Mouse (Mus musculus): ENCODE data around the gene Tmem223.
A peak's percentile ranks its signal among the peaks of the same experiment; 100 is the strongest.

The Tmem223 gene

DNA sequence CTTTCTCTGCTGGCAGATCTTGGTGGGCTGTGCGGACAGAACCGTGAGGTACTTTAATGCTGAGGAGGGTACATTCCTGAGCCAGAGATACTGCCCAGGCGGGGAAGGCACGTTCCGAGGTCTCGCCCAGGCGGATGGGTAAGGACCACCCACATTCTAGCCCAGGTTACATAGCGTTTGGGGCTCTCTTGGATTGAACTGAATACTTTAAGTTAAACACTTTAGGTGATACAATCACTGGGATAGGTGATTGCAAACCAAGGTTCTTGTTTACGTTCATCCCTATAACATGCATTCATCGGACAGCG is 34.7 kb upstream of the Tmem223 start:
- Histone ChIP-seq H3K27me3 (ENCODE audit: control insufficient read depth, insufficient read depth, low read length, poor library complexity, severe bottlenecking) (no peaks in the 10 kb centered on the region), H3K36me3 (ENCODE audit: control insufficient read depth, insufficient read depth, low read length, poor library complexity, severe bottlenecking) (peaks cover 13% of the 10 kb centered on the region; the same call in 1 of the 2 replicates)
- DNase-seq (ENCODE audit: low read depth, low spot score), result no peak

DNA sequence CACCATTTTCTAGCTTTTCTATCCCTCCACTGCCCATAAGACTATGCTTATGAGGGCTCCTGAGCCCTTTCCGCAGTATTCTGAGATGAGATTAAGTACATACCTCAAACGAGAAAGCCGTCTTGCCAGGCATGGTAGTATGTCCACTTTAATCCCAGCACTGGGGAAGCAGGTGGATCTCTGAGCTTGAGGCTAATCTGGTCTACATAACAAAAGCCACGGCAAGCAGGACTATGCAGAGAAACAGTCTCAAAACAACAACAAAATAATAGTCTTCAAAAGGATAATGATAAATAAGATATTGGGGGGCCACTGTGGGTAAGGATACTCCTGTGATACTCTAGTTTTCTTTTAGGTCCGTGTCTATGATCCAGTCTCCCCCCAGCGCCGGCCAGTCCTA is 31.9 kb upstream of the Tmem223 start:
- no peaks in the 10 kb centered on the region for H3K27me3 ChIP-seq (ENCODE audit: control insufficient read depth, insufficient read depth, low read length, poor library complexity, severe bottlenecking)
- peaks cover 15% of the 10 kb centered on the region; the same call in 1 of the 2 replicates for H3K36me3 ChIP-seq (ENCODE audit: control insufficient read depth, insufficient read depth, low read length, poor library complexity, severe bottlenecking)
- no peak for DNase-seq (ENCODE audit: low read depth, low spot score)

DNA sequence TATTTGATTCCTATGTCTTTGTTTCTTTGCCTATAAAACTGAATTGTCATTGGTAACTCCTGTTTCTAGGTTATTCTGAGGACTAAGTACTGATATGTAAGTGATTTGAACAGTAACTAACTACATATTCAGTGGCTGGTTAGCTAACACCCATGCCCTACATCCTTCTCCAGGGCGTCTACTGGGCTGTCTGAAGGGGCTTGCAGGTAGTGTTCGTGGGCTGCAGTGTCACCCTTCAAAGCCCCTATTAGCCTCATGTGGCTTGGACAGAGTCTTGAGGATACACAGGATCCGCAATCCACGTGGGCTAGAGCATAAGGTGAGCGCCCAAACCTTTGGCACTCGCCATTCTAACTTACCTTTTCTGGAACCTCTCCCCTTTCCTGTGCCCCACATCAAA is 31.1 kb upstream of the Tmem223 start:
- no peak for DNase-seq (ENCODE audit: low read depth, low spot score)
- Histone ChIP-seq H3K36me3 (ENCODE audit: control insufficient read depth, insufficient read depth, low read length, poor library complexity, severe bottlenecking) (peaks cover 17% of the 10 kb centered on the region; the same call in 1 of the 2 replicates), H3K27me3 (ENCODE audit: control insufficient read depth, insufficient read depth, low read length, poor library complexity, severe bottlenecking) (no peaks in the 10 kb centered on the region)

GRCm38 (mm10) chr19:8740603-8741002 is 30.2 kb upstream of the Tmem223 start, which contains the start of gene 1700092M07Rik:
Gene 1700092M07Rik (plus strand): TSS chr19:8740718.
- no peak for DNase-seq (ENCODE audit: low read depth, low spot score)

DNA sequence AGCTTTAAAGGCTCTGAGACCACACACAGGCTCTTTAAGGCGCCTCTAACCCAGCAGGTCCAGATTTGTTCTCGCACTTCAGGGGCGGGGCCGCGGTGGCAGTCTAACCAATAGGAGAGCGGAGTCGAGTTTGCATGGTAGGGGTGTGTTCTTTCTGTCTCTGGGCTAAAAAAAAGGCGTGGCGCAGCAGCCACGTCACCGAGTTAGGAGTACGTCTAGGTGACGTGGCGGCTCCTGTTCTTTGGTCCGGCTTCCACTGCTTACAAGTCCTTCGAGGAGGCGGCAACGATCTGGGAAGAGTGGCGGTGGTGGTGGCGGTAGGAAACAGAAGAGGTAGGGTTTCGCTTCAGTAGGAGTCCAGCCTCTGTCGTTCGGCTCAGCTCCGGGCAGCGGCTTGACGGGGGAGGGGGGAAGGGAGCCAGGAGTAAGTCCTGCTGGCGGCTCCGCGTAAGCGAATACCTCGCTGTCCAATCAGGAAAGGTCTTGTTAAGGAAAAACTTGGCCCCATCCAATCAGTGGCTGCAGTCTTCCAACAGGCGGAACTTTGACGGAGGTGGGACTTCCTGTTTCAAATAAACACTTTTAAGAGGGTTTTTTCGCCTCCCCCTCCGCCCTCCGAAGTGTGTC is 29.4 kb upstream of the Tmem223 start, which contains the start of gene Stx5a:
Gene Stx5a, plus strand, starts transcription at position 171 of the 627 bp plus-strand sequence.
- H3K27me3 ChIP-seq (ENCODE audit: control insufficient read depth, insufficient read depth, low read length, poor library complexity, severe bottlenecking), result no peaks in the 10 kb centered on the region
- peaks cover 24% of the 10 kb centered on the region; the same call in 1 of the 2 replicates for H3K36me3 ChIP-seq (ENCODE audit: control insufficient read depth, insufficient read depth, low read length, poor library complexity, severe bottlenecking)
- DNase-seq (ENCODE audit: low read depth, low spot score), result peak; percentile 97

More at GRCm38 (mm10) chr19:8740603-8741002, 30.2 kb upstream of the Tmem223 start, which contains the start of gene 1700092M07Rik:
- Histone ChIP-seq H3K36me3 (ENCODE audit: control insufficient read depth, insufficient read depth, low read length, poor library complexity, severe bottlenecking) (peaks cover 23% of the 10 kb centered on the region; the same call in 1 of the 2 replicates), H3K27me3 (ENCODE audit: control insufficient read depth, insufficient read depth, low read length, poor library complexity, severe bottlenecking) (no peaks in the 10 kb centered on the region)

DNA sequence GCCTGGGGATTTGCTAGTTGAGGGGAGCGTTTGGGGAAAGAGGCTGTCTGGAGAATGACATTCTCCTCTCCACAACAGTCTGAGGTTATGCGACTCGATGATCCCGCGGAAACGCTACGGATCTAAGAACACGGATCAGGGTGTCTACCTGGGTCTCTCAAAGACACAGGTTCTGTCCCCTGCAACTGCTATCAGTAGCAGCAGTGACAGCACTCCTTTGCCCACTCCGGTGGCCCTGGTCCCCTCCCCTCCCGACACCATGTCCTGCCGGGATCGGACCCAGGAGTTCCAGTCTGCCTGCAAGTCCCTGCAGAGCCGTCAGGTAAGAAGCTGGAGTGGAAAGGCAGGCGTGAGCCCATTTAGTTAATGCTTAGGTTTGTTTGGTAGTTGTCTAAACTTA is 28.6 kb upstream of the Tmem223 start:
- no peak for DNase-seq (ENCODE audit: low read depth, low spot score)
- Histone ChIP-seq H3K36me3 (ENCODE audit: control insufficient read depth, insufficient read depth, low read length, poor library complexity, severe bottlenecking) (peaks cover 24% of the 10 kb centered on the region; the same call in 1 of the 2 replicates), H3K27me3 (ENCODE audit: control insufficient read depth, insufficient read depth, low read length, poor library complexity, severe bottlenecking) (no peaks in the 10 kb centered on the region)

DNA sequence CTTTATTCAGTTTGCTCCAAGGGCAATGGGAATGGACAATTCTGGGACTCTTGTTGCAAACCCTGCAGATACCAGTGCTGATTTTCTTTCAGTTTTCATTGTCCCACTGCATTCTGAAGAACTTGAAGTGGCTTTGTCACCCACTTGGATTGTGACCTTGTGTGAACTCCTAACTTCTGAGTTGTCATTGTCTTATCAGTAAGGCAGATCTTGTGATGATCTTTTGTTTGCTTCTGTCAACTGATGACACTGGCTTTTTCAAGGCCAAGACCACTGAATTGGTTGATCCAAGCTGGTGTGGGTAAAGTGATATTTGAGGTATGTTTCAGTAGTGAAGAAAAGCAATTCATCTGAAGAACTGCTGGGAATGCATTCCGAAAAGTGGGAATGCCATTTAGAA is 25.4 kb upstream of the Tmem223 start:
- H3K36me3 ChIP-seq (ENCODE audit: control insufficient read depth, insufficient read depth, low read length, poor library complexity, severe bottlenecking), result peaks cover 28% of the 10 kb centered on the region
- H3K27me3 ChIP-seq (ENCODE audit: control insufficient read depth, insufficient read depth, low read length, poor library complexity, severe bottlenecking), result no peaks in the 10 kb centered on the region
- no peak for DNase-seq (ENCODE audit: low read depth, low spot score)

DNA sequence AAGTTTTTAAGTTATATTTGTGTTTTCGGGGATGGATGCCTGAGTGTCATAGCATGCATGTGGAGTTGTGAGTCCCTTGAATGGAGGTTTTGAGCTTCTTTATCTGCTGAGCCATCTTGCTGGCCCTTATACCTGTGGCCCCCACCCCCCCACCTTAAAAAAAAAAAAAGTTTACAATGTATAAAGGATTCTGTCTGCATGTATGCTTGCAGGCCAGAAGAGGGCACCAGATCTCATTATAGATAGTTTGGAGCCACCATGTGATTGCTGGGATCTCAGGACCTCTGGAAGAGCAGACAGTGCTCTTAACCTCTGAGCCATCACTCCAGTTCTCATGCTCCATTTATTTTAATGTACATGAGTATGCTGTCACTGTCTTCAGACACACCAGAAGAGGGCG is 23.4 kb upstream of the Tmem223 start:
- DNase-seq (ENCODE audit: low read depth, low spot score), result peak; percentile 29
- H3K27me3 ChIP-seq (ENCODE audit: control insufficient read depth, insufficient read depth, low read length, poor library complexity, severe bottlenecking), result no peaks in the 10 kb centered on the region
- peaks cover 29% of the 10 kb centered on the region for H3K36me3 ChIP-seq (ENCODE audit: control insufficient read depth, insufficient read depth, low read length, poor library complexity, severe bottlenecking)

DNA sequence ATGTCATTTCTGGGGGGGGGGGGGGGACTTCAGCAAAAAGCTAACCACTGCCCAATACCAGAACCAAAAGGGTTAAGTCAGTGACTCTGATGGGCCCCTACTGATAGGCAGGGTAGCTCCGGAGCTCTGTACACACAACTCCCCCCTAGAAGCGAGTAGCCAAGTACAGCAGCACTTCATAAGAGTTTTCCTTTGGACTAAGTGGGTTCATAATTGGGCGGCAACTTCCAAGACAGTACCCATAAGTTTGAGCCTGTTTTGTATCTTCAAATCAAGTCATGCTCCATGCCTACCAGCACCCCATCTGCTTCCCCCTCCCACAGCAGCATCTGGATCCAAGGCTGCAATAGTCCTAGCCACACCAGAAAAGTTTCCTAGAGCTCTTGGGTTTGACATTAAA is 15.1 kb upstream of the Tmem223 start:
- H3K27me3 ChIP-seq (ENCODE audit: control insufficient read depth, insufficient read depth, low read length, poor library complexity, severe bottlenecking), result no peaks in the 10 kb centered on the region
- no peak for DNase-seq (ENCODE audit: low read depth, low spot score)
- peaks cover 3% of the 10 kb centered on the region for H3K36me3 ChIP-seq (ENCODE audit: control insufficient read depth, insufficient read depth, low read length, poor library complexity, severe bottlenecking)

GRCm38 (mm10) chr19:8756635-8757387 is 14.0 kb upstream of the Tmem223 start, which contains the start of gene Nxf1:
Gene Nxf1 (plus strand): TSS chr19:8757073.
- peak; percentile 97 for DNase-seq (ENCODE audit: low read depth, low spot score)
- H3K36me3 ChIP-seq (ENCODE audit: control insufficient read depth, insufficient read depth, low read length, poor library complexity, severe bottlenecking), result peaks cover 1% of the 10 kb centered on the region; the same call in 1 of the 2 replicates
- no peaks in the 10 kb centered on the region for H3K27me3 ChIP-seq (ENCODE audit: control insufficient read depth, insufficient read depth, low read length, poor library complexity, severe bottlenecking)

DNA sequence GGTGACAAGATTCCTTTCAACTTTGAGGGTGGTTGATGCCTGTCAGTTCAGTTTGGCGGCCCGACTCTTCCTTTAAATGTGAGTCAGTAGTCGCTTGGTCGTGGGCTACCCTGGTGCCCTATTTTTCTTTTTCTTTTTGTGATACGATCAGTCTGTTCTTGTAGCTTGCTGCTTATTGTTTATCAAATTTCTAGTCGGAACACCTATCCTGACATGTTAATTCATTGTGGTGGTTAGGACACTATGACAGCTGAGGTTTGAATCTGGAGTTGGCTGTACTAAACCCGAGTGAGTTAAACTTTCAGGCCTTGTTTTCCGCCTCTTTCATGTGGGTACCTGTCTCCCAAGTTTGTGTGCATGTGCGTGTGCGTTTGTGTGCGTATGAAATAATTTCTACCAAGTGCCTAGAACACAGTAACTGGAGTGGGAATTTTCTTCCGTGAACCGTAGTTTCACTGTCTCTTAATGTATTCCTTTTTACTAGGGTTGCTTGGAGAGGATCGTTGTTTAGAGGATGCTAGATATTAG is 13.3 kb upstream of the Tmem223 start:
- Histone ChIP-seq H3K36me3 (ENCODE audit: control insufficient read depth, insufficient read depth, low read length, poor library complexity, severe bottlenecking) (peaks cover 1% of the 10 kb centered on the region; the same call in 1 of the 2 replicates), H3K27me3 (ENCODE audit: control insufficient read depth, insufficient read depth, low read length, poor library complexity, severe bottlenecking) (no peaks in the 10 kb centered on the region)
- DNase-seq (ENCODE audit: low read depth, low spot score), result no peak

GRCm38 (mm10) chr19:8758899-8759298 is 11.9 kb upstream of the Tmem223 start:
- no peaks in the 10 kb centered on the region for H3K27me3 ChIP-seq (ENCODE audit: control insufficient read depth, insufficient read depth, low read length, poor library complexity, severe bottlenecking)
- H3K36me3 ChIP-seq (ENCODE audit: control insufficient read depth, insufficient read depth, low read length, poor library complexity, severe bottlenecking), result peaks cover 1% of the 10 kb centered on the region
- no peak for DNase-seq (ENCODE audit: low read depth, low spot score)

DNA sequence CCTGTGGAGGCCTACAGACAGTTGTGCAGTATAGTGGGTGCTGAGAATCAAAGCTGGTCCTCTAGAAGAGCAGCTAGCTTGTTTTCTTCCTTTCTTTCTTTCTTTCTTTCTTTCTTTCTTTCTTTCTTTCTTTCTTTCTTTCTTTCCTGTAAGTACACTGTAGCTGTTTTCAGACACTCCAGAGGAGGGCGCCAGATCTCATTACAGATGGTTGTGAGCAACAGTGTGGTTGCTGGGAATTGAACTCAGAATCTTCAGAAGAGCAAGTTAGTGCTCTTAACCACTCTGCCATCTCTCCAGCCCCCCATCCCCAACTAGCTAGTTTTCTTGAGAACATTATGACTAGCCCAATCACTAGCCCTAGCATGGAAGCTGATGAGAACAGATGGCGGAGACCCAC is 10.0 kb upstream of the Tmem223 start:
- no peaks in the 10 kb centered on the region for H3K27me3 ChIP-seq (ENCODE audit: control insufficient read depth, insufficient read depth, low read length, poor library complexity, severe bottlenecking)
- DNase-seq (ENCODE audit: low read depth, low spot score), result no peak
- H3K36me3 ChIP-seq (ENCODE audit: control insufficient read depth, insufficient read depth, low read length, poor library complexity, severe bottlenecking), result peaks cover 16% of the 10 kb centered on the region

GRCm38 (mm10) chr19:8763276-8763675 is 7.5 kb upstream of the Tmem223 start:
- Histone ChIP-seq H3K36me3 (ENCODE audit: control insufficient read depth, insufficient read depth, low read length, poor library complexity, severe bottlenecking) (peaks cover 25% of the 10 kb centered on the region), H3K27me3 (ENCODE audit: control insufficient read depth, insufficient read depth, low read length, poor library complexity, severe bottlenecking) (no peaks in the 10 kb centered on the region)
- peak; percentile 17 for DNase-seq (ENCODE audit: low read depth, low spot score)

DNA sequence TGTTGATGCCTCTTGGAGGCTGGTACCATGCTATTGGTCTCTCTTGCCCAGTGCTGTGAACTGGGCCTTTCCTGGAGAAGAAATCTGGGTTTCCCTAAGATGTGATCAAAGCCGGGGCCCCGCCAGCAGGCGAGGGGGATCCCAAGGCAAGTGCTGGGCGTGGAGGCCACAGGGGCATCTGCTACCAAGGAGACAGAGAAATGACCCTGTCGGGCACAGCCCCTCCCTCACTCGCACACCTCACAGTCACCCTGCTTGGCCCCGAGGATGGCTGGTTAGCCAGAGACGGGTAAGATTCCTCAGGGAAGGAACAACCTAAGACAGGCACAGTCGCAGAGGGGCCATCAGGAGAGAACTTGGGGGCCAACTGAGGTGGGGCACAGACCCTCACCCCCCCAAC is 5.2 kb upstream of the Tmem223 start:
- H3K36me3 ChIP-seq (ENCODE audit: control insufficient read depth, insufficient read depth, low read length, poor library complexity, severe bottlenecking), result peaks cover 26% of the 10 kb centered on the region
- DNase-seq (ENCODE audit: low read depth, low spot score), result no peak
- H3K27me3 ChIP-seq (ENCODE audit: control insufficient read depth, insufficient read depth, low read length, poor library complexity, severe bottlenecking), result no peaks in the 10 kb centered on the region

Measured in splenic B cell, adult 2 months (primary cell).